Mouse (Mus musculus) heart, embryonic 12.5 days (tissue): ENCODE results near the gene Eef2. TPM values are rescaled to one million over a fixed set of nuclear protein-coding genes. Genes with fewer than 3 reads are reported as not detected.

Experiments
- ATAC-seq: fragments of 200-750 bp; cut with Nextera tagmentation; 2 replicates; pipeline ENCODE4 v1.8.0; 2017; ENCODE audit warnings: moderate TSS enrichment, moderate library complexity; ENCODE audit not compliant: insufficient number of reproducible peaks, low FRiP score
- H3K27ac ChIP-seq: fragments of 300-500 bp; sonication (generic); 2 replicates; pipeline ENCODE4 v1.5.1; 2016; ENCODE audit warnings: mild to moderate bottlenecking, moderate library complexity; ENCODE audit not compliant: poor library complexity, severe bottlenecking
- H3K27me3 ChIP-seq: fragments of 300-500 bp; sonication (generic); replicated peaks from 2 replicates; pipeline ENCODE4 v1.6.1; 2016; ENCODE audit warnings: mild to moderate bottlenecking, moderate library complexity
- H3K36me3 ChIP-seq: fragments of 300-500 bp; sonication (generic); 2 replicates; pipeline ENCODE4 v1.6.1; 2016; ENCODE audit warnings: mild to moderate bottlenecking, moderate library complexity
- H3K4me1 ChIP-seq: fragments of 300-500 bp; sonication (generic); replicated peaks from 2 replicates; pipeline ENCODE4 v1.6.1; 2016; ENCODE audit warnings: mild to moderate bottlenecking
- H3K4me2 ChIP-seq: fragments of 300-500 bp; sonication (generic); 2 replicates; pipeline ENCODE4 v1.6.1; 2016; ENCODE audit warnings: mild to moderate bottlenecking, moderate library complexity
- H3K4me3 ChIP-seq: fragments of 300-500 bp; sonication (generic); 2 replicates; pipeline ENCODE4 v1.5.1; 2016; ENCODE audit warnings: mild to moderate bottlenecking
- H3K9ac ChIP-seq: fragments of 300-500 bp; sonication (generic); 2 replicates; pipeline ENCODE4 v1.6.1; 2016; ENCODE audit warnings: mild to moderate bottlenecking, moderate library complexity
- H3K9me3 ChIP-seq: fragments of 300-500 bp; sonication (generic); replicated peaks from 2 replicates; pipeline ENCODE4 v1.6.1; 2016; ENCODE audit warnings: mild to moderate bottlenecking, moderate library complexity
- WGBS: fragments of 180-500 bp; shearing (Covaris S2); methylation state at CpG from one replicate; pipeline ENCODE4 v1.1.7; 2016; 5-methylcytosine and 5-hydroxymethylcytosine counted together
- polyA plus RNA-seq: library from polyadenylated mRNA; unstranded; fragments of >200 nt; fragmentation: Nextera tagmentation; extraction: Ambion mirVana; gene quantifications from 2 replicates; pipeline ENCODE4 v1.2.1, GENCODE M21; 2016

Gene Eef2
- polyA plus RNA-seq: 408 and 433 TPM in 2 replicates

- H3K9ac ChIP-seq: peak within 1 kb of the TSS; percentile 100
- no peaks in the 10 kb centered on the region for H3K27me3 ChIP-seq
- peak; percentile 87 for ATAC-seq
- peaks cover 59% of the 10 kb centered on the region for H3K4me1 ChIP-seq
- under 1% methylated on average over 77 of the region's 77 CpGs for WGBS
- peak within 1 kb of the TSS; percentile 87 for H3K4me3 ChIP-seq
- peaks cover 44% of the 10 kb centered on the region for H3K36me3 ChIP-seq
- H3K4me2 ChIP-seq: peak within 1 kb of the TSS; percentile 99
- H3K27ac ChIP-seq: peak within 1 kb of the TSS; percentile 92
- H3K9me3 ChIP-seq: no peaks in the 10 kb centered on the region
Measured at GRCm38 (mm10) chr10:81176466-81177271, at the start of gene Eef2. Eef2 (plus strand) TSS chr10:81176631.

- no peak for ATAC-seq
- Histone ChIP-seq H3K9ac (0 out of 2 replicates have a peak overlapping the region, but pooled peaks have one; percentile 13), H3K4me3 (peak overlapping the region; percentile 74), H3K4me1 (peaks cover 35% of the 10 kb centered on the region), H3K4me2 (peak overlapping the region; percentile 48), H3K9me3 (no peaks in the 10 kb centered on the region), H3K27ac (no peak overlapping the region), H3K36me3 (no peaks in the 10 kb centered on the region), H3K27me3 (peaks cover 5% of the 10 kb centered on the region; the same call in 1 of the 2 replicates)
- 7% methylated on average over 16 of the region's 16 CpGs for WGBS
Measured at GRCm38 (mm10) chr10:81134181-81134587, 42.2 kb upstream of the Eef2 start.

- Histone ChIP-seq H3K4me2 (peak within 1 kb of the TSS; percentile 99), H3K4me1 (peaks cover 38% of the 10 kb centered on the region), H3K9me3 (no peaks in the 10 kb centered on the region), H3K27me3 (peaks cover 5% of the 10 kb centered on the region; the same call in 1 of the 2 replicates), H3K36me3 (no peaks in the 10 kb centered on the region), H3K27ac (peak within 1 kb of the TSS; percentile 97), H3K9ac (peak within 1 kb of the TSS; percentile 92), H3K4me3 (peak within 1 kb of the TSS; percentile 74)
- 3% methylated on average over 41 of the region's 41 CpGs for WGBS
- ATAC-seq: no peak
Measured at GRCm38 (mm10) chr10:81134966-81135681, 41.3 kb upstream of the Eef2 start, which contains the start of gene Zbtb7a. Zbtb7a (plus strand) TSS chr10:81135220.

GRCm38 (mm10) chr10:81135831-81136705 is 40.4 kb upstream of the Eef2 start:
- peak overlapping the region; percentile 92 for H3K9ac ChIP-seq
- peaks cover 5% of the 10 kb centered on the region; the same call in 1 of the 2 replicates for H3K27me3 ChIP-seq
- H3K4me1 ChIP-seq: peaks cover 47% of the 10 kb centered on the region
- no peaks in the 10 kb centered on the region for H3K9me3 ChIP-seq
- peak overlapping the region; percentile 74 for H3K4me3 ChIP-seq
- peak overlapping the region; percentile 97 for H3K27ac ChIP-seq
- ATAC-seq: peak; percentile 26
- no peaks in the 10 kb centered on the region for H3K36me3 ChIP-seq
- peak overlapping the region; percentile 99 for H3K4me2 ChIP-seq
- under 1% methylated on average over 81 of the region's 86 CpGs for WGBS

- H3K9me3 ChIP-seq: no peaks in the 10 kb centered on the region
- peak; percentile 18 for ATAC-seq
Measured at GRCm38 (mm10) chr10:81136706-81137231, 39.7 kb upstream of the Eef2 start.

GRCm38 (mm10) chr10:81137252-81138130 is 38.9 kb upstream of the Eef2 start:
- Histone ChIP-seq H3K36me3 (no peaks in the 10 kb centered on the region; the same call in none of the 2 replicates), H3K4me2 (peak overlapping the region; percentile 99), H3K4me1 (peaks cover 61% of the 10 kb centered on the region), H3K27ac (peak overlapping the region; percentile 93), H3K4me3 (peak overlapping the region; percentile 74), H3K27me3 (peaks cover 5% of the 10 kb centered on the region; the same call in 1 of the 2 replicates), H3K9ac (peak overlapping the region; percentile 92), H3K9me3 (no peaks in the 10 kb centered on the region)
- ATAC-seq: peak; percentile 91
- WGBS: under 1% methylated on average over 86 of the region's 89 CpGs

More at GRCm38 (mm10) chr10:81136706-81137231, 39.7 kb upstream of the Eef2 start:
- Histone ChIP-seq H3K4me2 (peak overlapping the region; percentile 99), H3K27ac (peak overlapping the region; percentile 97), H3K4me3 (peak overlapping the region; percentile 74), H3K27me3 (peaks cover 5% of the 10 kb centered on the region; the same call in 1 of the 2 replicates), H3K4me1 (peaks cover 54% of the 10 kb centered on the region), H3K36me3 (no peaks in the 10 kb centered on the region; the same call in none of the 2 replicates), H3K9ac (peak overlapping the region; percentile 92)
- 0% methylated on average over 40 of the region's 50 CpGs for WGBS

GRCm38 (mm10) chr10:81138131-81138782 is 38.2 kb upstream of the Eef2 start:
- no peak for ATAC-seq
- peak overlapping the region; percentile 81 for H3K9ac ChIP-seq
- 0% methylated on average over 18 of the region's 24 CpGs for whole genome bisulfite sequencing
- H3K4me2 ChIP-seq: peak overlapping the region; percentile 98
- H3K27me3 ChIP-seq: 0 out of 2 replicates have a peak, but pooled peaks cover 5% of the 10 kb centered on the region
- H3K36me3 ChIP-seq: peaks cover 7% of the 10 kb centered on the region
- H3K27ac ChIP-seq: peak overlapping the region; percentile 93
- peaks cover 68% of the 10 kb centered on the region for H3K4me1 ChIP-seq
- H3K4me3 ChIP-seq: peak overlapping the region; percentile 74
- H3K9me3 ChIP-seq: no peaks in the 10 kb centered on the region

- Histone ChIP-seq H3K4me1 (peaks cover 69% of the 10 kb centered on the region), H3K4me3 (peak overlapping the region; percentile 74), H3K36me3 (peaks cover 14% of the 10 kb centered on the region), H3K4me2 (peak overlapping the region; percentile 98), H3K9me3 (no peaks in the 10 kb centered on the region), H3K9ac (peak overlapping the region; percentile 81), H3K27ac (peak overlapping the region; percentile 93), H3K27me3 (0 out of 2 replicates have a peak, but pooled peaks cover 3% of the 10 kb centered on the region)
- no peak for ATAC-seq
- 59% methylated on average over 11 of the region's 11 CpGs for WGBS
Measured at GRCm38 (mm10) chr10:81138821-81139528, 37.5 kb upstream of the Eef2 start.

- Histone ChIP-seq H3K36me3 (peaks cover 19% of the 10 kb centered on the region), H3K4me1 (peaks cover 66% of the 10 kb centered on the region), H3K4me3 (peak overlapping the region; percentile 74), H3K9me3 (no peaks in the 10 kb centered on the region), H3K27me3 (no peaks in the 10 kb centered on the region), H3K27ac (no peak overlapping the region), H3K4me2 (peak overlapping the region; percentile 98), H3K9ac (peak overlapping the region; percentile 81)
- 77% methylated on average over 4 of the region's 4 CpGs for WGBS
- ATAC-seq: no peak
Measured at GRCm38 (mm10) chr10:81139529-81139846, 36.9 kb upstream of the Eef2 start.
